Mouse (Mus musculus) gastrocnemius, adult 8-10 months (tissue): ENCODE measurements around the gene Klrd1. TPM values are rescaled to one million over a fixed set of nuclear protein-coding genes. Genes with fewer than 3 reads are reported as not detected.

Source experiments
- total RNA-seq, 4 experiments: library from RNA; stranded (reverse); gene quantifications; 2 replicates each; pipeline ENCODE4 v1.2.4; 2022

Gene Klrd1
- total RNA-seq, 4 experiments from 2014 or later, result not detected

Other genes starting within 250 kb of the Klrd1 start
- under 1 TPM in 3 of 4 experiments, not detected in 1; 0.13 to 0.61 (median 0.22) TPM for gene Clec12a, start 249.1 kb upstream of the Klrd1 start, total RNA-seq
- not detected for gene Clec12b, start 205.9 kb upstream of the Klrd1 start, total RNA-seq
- not detected for gene Clec1b, start 194.5 kb upstream of the Klrd1 start, total RNA-seq
- not detected for gene Clec9a, start 182.9 kb upstream of the Klrd1 start, total RNA-seq
- 1 to 10 TPM; 1.5 to 4.4 (median 2.0) TPM for gene Clec1a, start 139.8 kb upstream of the Klrd1 start, total RNA-seq
- under 1 TPM in 1 of 4 experiments, not detected in 3; 0.48 TPM for gene Olr1, start 84.6 kb upstream of the Klrd1 start, total RNA-seq
- not detected for gene Tmem52b, start 79.2 kb upstream of the Klrd1 start, total RNA-seq
- 10 to 100 TPM; 69.2 to 94.1 (median 86.7) TPM for gene Gabarapl1, start 58.6 kb upstream of the Klrd1 start, total RNA-seq
- gene Klre1, start 13.9 kb upstream of the Klrd1 start, total RNA-seq, result not detected
- not detected for gene Klrk1, start 32.1 kb downstream of the Klrd1 start, total RNA-seq
- gene Klrc3, start 51.6 kb downstream of the Klrd1 start, total RNA-seq, result not detected
- not detected for gene Klrc2, start 68.9 kb downstream of the Klrd1 start, total RNA-seq
- gene Klrc1, start 87.2 kb downstream of the Klrd1 start, total RNA-seq, result not detected
- gene Klri1, start 125.3 kb downstream of the Klrd1 start, total RNA-seq, result not detected
- not detected for gene Klri2, start 148.7 kb downstream of the Klrd1 start, total RNA-seq
- not detected for gene Gm156, start 192.5 kb downstream of the Klrd1 start, total RNA-seq